ENCODE assay signal across 8 mouse cellular contexts in genomic region chr13:23760972-23761864, GRCm38 (mm10). TPM values are rescaled to one million over a fixed set of nuclear protein-coding genes. Genes with fewer than 3 reads are reported as not detected.
DNase-seq lines count a peak whose midpoint lies in the region; ATAC-seq lines count a peak whose summit lies in the region.

Gene Hist1h4a, minus strand, starts transcription at chr13:23761230.

- intact Hi-C loops in gastrocnemius, postnatal 14 days (cut with DNase I; ENCODE audit: low total_unique reads) = no loop called here

- no peaks in the 10 kb centered on the region for H3K9me3 ChIP-seq in megakaryocyte, embryonic 14.5 days

- DNase-seq in adrenal gland, adult 18-20 months (ENCODE audit: low spot score in 2 of 2) = peak; percentile 93 to 94
- DNase-seq in embryo, embryonic 10.5 days (ENCODE audit: low spot score) = peak; percentile 99
- peak; percentile 96 for DNase-seq in gastrocnemius, postnatal 14 days
- peak; percentile 96 to 99 for DNase-seq in left cerebral cortex, adult 9 months (ENCODE audit: low spot score in 2 of 2)
- DNase-seq in right cerebral cortex, adult 2 months (ENCODE audit: low spot score in 2 of 2) = peak; percentile 98 to 99
- DNase-seq in urinary bladder, postnatal 10 days (ENCODE audit: low spot score) = peak; percentile 97

- H3K36me3 ChIP-seq in megakaryocyte, embryonic 14.5 days (replicated peaks; ENCODE audit: low read length) = no peaks in the 10 kb centered on the region

- no peaks in the 10 kb centered on the region for H3K27me3 ChIP-seq in megakaryocyte, embryonic 14.5 days (replicated peaks)

- peak; percentile 63 for ATAC-seq in inflammation-experienced regulatory T-cells, adult 6 months

- H3K4me3 ChIP-seq in megakaryocyte, embryonic 14.5 days (replicated peaks) = peak within 1 kb of the TSS; percentile 92

- peaks cover 62% of the 10 kb centered on the region for H3K4me1 ChIP-seq in megakaryocyte, embryonic 14.5 days

RNA-seq across cellular contexts. Expression of gene Hist1h4a, which starts in this region (rescaled TPM):
- 10 to 100 TPM; 21.6 to 23.4 TPM for total RNA-seq in adrenal gland, adult 18-20 months (2021)
- 10 to 100 TPM; 55.4 to 68.5 TPM for total RNA-seq in gastrocnemius, postnatal 14 days (2021)
- 1 to 10 TPM in 1 of 3 experiments, not detected in 2; 3.1 TPM for polyA plus RNA-seq in inflammation-experienced regulatory T-cells, adult 6 months (2017; shearing (Covaris generic))
- polyA plus RNA-seq in megakaryocyte, embryonic 14.5 days (2012; ENCODE audit: insufficient read depth, low replicate concordance) = 30.3 and 45.4 TPM in 2 replicates

Comparison
In these comparisons a context has a peak if more than half of its experiments do, and no peak if none do; other contexts are left out.
1. Peak in every context shown above with its lines: DNase-seq, ATAC-seq and H3K4me3 ChIP-seq.